Mouse (Mus musculus) testis, adult 2 months (tissue): ENCODE data around the gene Stoml2. TPM values are rescaled to one million over a fixed set of nuclear protein-coding genes. Genes with fewer than 3 reads are reported as not detected.

Experiments used
- H3K27ac ChIP-seq: fragments of 200-500 bp; 2 replicates; pipeline ENCODE4 v1.5.1; 2012; ENCODE audit warnings: low read depth, low read length; ENCODE audit not compliant: control insufficient read depth, insufficient read depth
- H3K27me3 ChIP-seq: fragments of 200-500 bp; 2 replicates; pipeline ENCODE4 v1.6.1; 2012; ENCODE audit warnings: mild to moderate bottlenecking, low read length, moderate library complexity; ENCODE audit not compliant: control insufficient read depth, insufficient read depth
- H3K36me3 ChIP-seq: fragments of 200-500 bp; 2 replicates; pipeline ENCODE4 v1.6.1; 2012; ENCODE audit warnings: mild to moderate bottlenecking, low read length; ENCODE audit not compliant: control insufficient read depth, insufficient read depth
- H3K4me1 ChIP-seq: fragments of 200-500 bp; 2 replicates; pipeline ENCODE4 v1.6.1; 2012; ENCODE audit warnings: low read length; ENCODE audit not compliant: control insufficient read depth, insufficient read depth
- H3K4me3 ChIP-seq: fragments of 200-500 bp; 2 replicates; pipeline ENCODE4 v1.5.1; 2012; ENCODE audit warnings: low read depth, mild to moderate bottlenecking, low read length, moderate library complexity, mixed read lengths; ENCODE audit not compliant: control insufficient read depth
- CTCF ChIP-seq: fragments of 200-500 bp; IDR thresholded peaks from 2 replicates; pipeline ENCODE4 v1.5.1; 2012; ENCODE audit warnings: low read depth, mild to moderate bottlenecking, inconsistent platforms, low read length, moderate library complexity; ENCODE audit not compliant: control insufficient read depth, insufficient read depth, insufficient replicate concordance
- POLR2A ChIP-seq: fragments of 200-500 bp; IDR thresholded peaks from 2 replicates; pipeline ENCODE4 v1.6.1; 2012; ENCODE audit warnings: low read depth, mild to moderate bottlenecking, inconsistent platforms, low read length, moderate library complexity; ENCODE audit not compliant: control insufficient read depth
- polyA plus RNA-seq: library from polyadenylated mRNA; depleted of rRNA; stranded (reverse); fragments of >200 nt; gene quantifications from 2 replicates; pipeline ENCODE4 v1.2.3, GENCODE M21; 2012

Gene Stoml2
- polyA plus RNA-seq, 1 experiment = 22.7 TPM

DNA sequence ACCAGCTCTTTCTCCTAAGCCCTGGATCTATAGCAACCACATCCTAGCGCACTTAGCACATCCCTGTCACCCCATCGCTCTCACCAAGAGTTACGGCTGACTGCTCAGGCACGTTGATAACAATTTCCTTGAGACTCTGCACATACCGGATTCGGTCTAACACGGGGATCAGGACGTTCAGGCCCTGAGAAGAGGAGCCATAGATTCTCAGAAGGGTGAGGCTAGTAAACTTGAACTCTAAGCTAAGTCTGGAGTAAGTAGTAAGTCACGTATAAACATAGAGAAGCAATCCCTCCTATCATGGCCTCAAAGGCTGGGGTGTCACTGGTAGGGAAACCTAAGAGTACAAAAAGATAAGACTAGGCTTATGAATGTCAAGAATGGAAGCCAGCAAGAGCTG is 1.2 kb downstream of the Stoml2 start:
- Histone ChIP-seq H3K4me3 (peak overlapping the region; percentile 87; the same call in 1 of the 2 replicates), H3K4me1 (peaks cover 4% of the 10 kb centered on the region; the same call in 1 of the 2 replicates), H3K27ac (0 out of 2 replicates have a peak overlapping the region, but pooled peaks have one; percentile 41), H3K36me3 (no peaks in the 10 kb centered on the region), H3K27me3 (no peaks in the 10 kb centered on the region)
- no peak for TF ChIP-seq CTCF
- no peak for TF ChIP-seq POLR2A

DNA sequence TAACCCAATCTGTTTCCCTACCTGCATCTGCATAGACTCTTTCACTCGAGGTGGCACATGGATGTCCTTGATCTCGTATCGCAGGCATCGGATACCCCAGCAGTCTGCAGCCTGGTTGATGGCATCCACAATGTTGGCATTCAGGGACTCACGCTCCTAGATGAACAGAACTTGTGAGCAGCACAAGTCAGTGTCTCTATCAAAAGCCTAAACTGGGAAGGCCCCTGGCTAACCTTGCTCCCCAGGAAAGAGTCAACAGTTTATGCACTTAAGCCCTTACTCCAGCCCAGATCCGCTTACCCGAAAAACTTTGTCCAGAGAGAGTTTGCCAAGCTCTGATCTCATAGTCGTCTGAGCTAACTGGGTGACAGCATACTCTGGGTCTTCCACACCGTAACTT is 1.8 kb downstream of the Stoml2 start:
- Histone ChIP-seq H3K27me3 (no peaks in the 10 kb centered on the region), H3K4me1 (peaks cover 8% of the 10 kb centered on the region), H3K4me3 (no peak overlapping the region), H3K27ac (no peak overlapping the region), H3K36me3 (no peaks in the 10 kb centered on the region)
- no peak for TF ChIP-seq CTCF
- no peak for TF ChIP-seq POLR2A

DNA sequence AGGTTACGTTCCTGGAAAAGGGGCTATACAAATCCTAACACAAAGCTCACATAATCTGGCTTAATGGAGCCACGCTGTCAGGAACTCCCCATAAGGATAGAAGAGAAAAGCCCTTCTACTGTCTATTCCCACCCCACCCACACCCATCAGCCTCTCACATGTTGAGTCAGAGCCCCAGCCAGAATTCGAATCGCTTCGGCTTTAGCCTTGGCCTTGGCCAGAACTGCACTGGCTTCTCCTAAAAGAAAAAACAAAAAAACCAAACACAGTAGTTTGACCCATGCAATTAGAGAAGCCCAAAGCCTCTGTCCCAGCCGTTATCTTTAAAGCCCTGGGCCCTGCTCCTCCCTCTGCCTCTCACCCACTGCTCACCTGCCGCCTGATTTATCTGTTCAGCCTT is 2.4 kb downstream of the Stoml2 start:
- Histone ChIP-seq H3K4me3 (no peak overlapping the region), H3K4me1 (peaks cover 12% of the 10 kb centered on the region), H3K27ac (no peak overlapping the region), H3K27me3 (no peaks in the 10 kb centered on the region), H3K36me3 (no peaks in the 10 kb centered on the region)
- TF ChIP-seq CTCF (no peak), POLR2A (no peak)

DNA sequence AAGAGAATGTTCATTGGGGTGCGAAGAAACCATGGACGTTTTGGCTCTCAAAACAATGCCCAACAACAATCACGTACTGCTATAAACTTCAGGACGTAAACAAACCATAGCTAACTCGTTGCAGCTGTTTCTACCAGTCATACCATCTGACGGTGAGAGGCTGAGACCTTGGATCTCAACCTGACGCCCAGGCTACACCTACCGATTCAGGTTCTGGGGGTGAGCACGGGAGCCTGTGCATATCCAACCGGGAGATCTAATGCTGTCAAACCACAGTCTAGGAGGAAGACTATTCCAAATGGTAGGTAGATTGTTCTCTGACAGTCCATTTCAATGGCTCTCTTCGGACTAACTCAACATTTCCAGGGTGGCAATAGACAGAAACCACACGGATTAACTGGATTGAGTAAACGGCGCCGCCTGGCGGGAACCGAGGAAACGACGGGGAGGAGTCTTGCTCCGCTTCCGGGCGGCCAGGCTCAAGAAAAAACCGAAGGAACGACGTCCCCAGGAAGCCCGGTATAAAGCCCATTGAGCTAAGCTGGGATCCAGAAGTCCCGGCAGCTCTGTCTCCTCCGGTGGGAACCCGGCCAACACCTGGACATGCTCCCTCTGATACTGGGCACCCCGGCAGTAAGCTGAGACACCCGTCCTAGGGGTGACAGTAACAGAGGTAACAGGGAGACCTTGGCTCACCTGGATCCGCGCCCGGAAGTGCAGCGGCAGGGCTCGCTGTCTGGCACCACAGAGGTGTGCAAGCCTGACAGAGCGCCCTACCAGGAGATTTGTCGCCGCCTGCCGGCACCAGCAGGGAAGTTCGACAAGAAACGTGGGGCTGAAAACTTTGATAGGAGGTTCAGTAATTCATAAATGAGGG is 6.2 kb downstream of the Stoml2 start, which contains the start of gene Pigo:
Pigo (minus strand) TSS at position 736 of the 877 bp plus-strand sequence.
- TF ChIP-seq POLR2A = peak; percentile 86
- TF ChIP-seq CTCF = peak; percentile 93
- peak within 1 kb of the TSS; percentile 98 for H3K4me3 ChIP-seq
- H3K4me1 ChIP-seq = peaks cover 12% of the 10 kb centered on the region
- H3K36me3 ChIP-seq = no peaks in the 10 kb centered on the region
- H3K27me3 ChIP-seq = no peaks in the 10 kb centered on the region
- H3K27ac ChIP-seq = peak within 1 kb of the TSS; percentile 93

DNA sequence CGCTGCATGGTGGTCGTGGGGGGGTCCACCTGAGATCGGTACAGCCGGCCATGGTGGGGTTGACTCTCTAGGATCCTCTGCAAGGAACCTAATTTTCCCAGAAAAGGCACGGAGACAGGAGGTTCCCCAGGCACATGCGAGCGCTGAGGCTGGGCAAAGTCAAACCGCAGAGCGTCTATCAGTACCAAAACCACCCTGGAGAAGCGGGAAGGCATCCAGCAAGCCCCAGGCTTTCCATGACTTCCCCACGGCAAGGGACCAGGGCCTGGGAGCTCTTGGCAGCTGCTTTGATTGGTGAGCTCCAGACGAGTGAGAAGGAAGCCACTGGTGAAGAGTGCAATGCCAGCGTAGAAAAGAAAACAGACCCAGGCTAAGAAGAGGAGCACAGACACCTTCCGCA is 6.8 kb downstream of the Stoml2 start:
- no peaks in the 10 kb centered on the region for H3K36me3 ChIP-seq
- H3K27ac ChIP-seq = peak overlapping the region; percentile 93; the same call in 1 of the 2 replicates
- no peaks in the 10 kb centered on the region for H3K27me3 ChIP-seq
- TF ChIP-seq CTCF (no peak), POLR2A (no peak)
- H3K4me1 ChIP-seq = peaks cover 16% of the 10 kb centered on the region
- peak overlapping the region; percentile 98 for H3K4me3 ChIP-seq

DNA sequence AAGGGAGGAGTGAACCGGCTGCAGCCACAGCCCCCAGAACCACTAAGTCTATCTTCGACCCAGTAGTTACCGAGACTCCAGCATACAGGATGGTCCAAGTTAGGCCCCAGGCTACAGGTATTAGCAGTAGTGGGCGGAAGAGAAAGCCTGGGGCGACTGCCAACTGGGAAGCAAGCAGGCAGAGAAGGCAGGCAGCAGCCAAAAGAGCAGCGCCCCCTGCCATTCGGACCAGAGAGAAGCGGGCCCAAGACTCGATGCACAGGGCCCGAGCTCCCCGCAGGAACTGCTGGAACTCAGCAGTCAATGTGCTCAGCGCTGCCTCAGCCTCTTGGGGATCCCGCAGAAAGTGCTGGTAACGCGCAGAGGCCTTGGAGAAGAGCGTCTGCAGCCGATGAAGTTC is 10.2 kb downstream of the Stoml2 start:
- Histone ChIP-seq H3K4me1 (peaks cover 24% of the 10 kb centered on the region), H3K4me3 (no peak overlapping the region), H3K36me3 (no peaks in the 10 kb centered on the region; the same call in 1 of the 2 replicates), H3K27ac (no peak overlapping the region), H3K27me3 (no peaks in the 10 kb centered on the region)
- no peak for TF ChIP-seq POLR2A
- TF ChIP-seq CTCF = no peak

DNA sequence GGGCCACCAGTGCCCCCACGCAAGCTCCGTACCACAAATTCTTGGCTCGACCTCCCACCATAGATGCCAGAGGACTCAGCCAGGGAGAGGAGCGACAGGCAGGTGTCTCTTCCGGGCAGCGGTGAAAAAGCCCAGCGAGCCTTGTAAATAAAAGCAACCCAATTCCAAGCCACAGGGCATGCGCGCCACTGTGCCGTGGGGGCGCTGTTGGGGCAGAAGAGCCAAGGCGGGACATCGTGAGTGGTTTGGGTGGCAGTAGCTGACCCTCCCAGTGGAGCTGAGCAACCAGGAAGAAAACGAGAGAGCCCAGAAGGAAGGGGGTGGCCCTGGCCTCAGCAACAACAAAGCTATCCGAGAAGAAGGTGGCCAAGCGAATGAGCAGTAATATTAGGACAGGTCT is 10.6 kb downstream of the Stoml2 start:
- TF ChIP-seq POLR2A (no peak), CTCF (no peak)
- Histone ChIP-seq H3K4me3 (no peak overlapping the region), H3K27me3 (no peaks in the 10 kb centered on the region), H3K36me3 (no peaks in the 10 kb centered on the region; the same call in 1 of the 2 replicates), H3K27ac (no peak overlapping the region), H3K4me1 (peaks cover 24% of the 10 kb centered on the region)
